Mouse (Mus musculus): ENCODE measurements around the gene Nrgn.

Nrgn gene

GRCm38 (mm10) chr9:37554838-37555748, 2.4 kb upstream of the Nrgn start, which contains the start of gene Siae:
Siae (plus strand) TSS chr9:37555698.
- no peak for DNase-seq (ENCODE audit: low read depth in 2 of 2, low spot score in 2 of 2)

DNA sequence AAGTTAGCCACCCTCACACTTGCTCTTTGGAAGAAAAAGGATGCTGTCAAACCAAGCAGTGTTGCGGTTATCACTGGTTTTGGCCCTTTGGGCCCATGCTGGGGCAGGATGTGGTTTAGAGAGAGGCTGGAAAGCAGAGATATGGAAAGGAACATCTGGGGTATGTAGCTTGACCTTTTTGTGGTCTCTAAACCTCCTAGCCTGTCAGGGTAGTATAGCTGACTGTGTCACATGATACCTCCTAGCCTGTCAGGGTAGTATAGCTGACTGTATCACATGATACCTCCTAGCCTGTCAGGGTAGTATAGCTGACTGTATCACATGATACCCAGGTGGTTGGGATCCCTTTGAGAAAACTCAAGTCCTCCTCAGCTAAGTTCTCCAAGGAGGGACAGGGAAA, 1.6 kb upstream of the Nrgn start:
- DNase-seq (ENCODE audit: low read depth in 2 of 2, low spot score in 2 of 2): no peak

DNA sequence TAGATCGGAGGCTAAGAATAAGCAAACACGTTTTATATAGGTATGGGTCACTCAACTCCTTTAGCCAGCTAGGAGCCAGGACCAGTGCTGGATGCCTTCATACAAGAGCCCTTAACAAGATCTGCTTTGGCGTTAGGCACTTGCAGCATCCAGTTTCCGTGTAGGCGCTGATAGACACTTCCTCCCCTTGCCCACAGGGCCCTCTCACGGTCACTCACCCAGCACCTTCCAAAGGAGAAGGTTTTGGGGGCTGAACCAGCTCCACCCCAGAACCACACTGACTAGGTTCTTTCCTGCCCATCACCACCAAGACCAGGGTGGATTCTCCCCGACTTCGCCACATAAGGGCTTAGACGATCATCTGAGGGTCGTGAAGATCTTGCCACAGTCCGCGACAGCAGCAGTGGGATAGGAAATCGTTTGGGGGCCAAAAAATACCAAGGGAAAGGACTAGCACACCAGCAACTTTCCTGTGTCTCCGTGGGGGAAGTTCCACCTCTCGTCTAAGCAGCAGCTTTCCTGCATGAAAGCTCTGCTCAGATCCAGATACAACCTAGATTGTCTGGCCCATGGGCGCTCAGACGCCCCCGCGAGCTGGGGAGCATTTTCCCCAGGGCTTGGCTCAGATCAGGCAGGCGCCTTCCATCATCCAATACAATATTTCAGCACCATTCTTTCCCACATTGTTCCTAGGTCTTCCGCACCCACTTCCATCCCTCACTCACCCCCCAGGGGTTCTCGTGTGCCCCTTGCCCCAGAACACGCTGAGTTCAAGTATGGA, 763 bp downstream of the Nrgn start:
- no peak for DNase-seq (ENCODE audit: low read depth in 2 of 2, low spot score in 2 of 2)

DNA sequence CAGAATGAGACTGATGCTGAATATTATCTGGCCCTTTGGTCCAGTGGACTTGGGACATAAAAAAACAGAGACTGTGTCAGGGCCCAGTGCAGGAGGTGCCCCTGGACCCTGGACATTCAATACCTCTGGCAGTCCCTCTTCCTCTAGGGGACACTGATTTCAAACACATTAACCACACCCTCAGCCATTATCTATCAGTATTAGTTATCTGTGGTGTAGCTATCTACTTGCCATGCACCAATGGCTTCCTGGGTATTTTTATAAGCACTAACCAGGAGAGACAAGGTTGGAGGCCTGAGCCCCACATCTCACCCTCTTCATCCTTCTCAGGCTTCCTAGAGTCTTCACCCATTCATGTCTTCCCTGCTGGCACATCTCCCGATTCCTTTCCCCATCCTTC, 2.3 kb downstream of the Nrgn start:
- no peak for DNase-seq (ENCODE audit: low read depth in 2 of 2, low spot score in 2 of 2)

- no peak for DNase-seq (ENCODE audit: low read depth in 2 of 2, low spot score in 2 of 2)
These were observed 5.8 kb downstream of the Nrgn start for GRCm38 (mm10) chr9:37546889-37547288.

- no peak for DNase-seq (ENCODE audit: low read depth in 2 of 2, low spot score in 2 of 2)
These were observed 6.8 kb downstream of the Nrgn start for GRCm38 (mm10) chr9:37545847-37546452.

GRCm38 (mm10) chr9:37545166-37545610, 7.5 kb downstream of the Nrgn start:
- DNase-seq (ENCODE audit: low read depth in 2 of 2, low spot score in 2 of 2): no peak

DNA sequence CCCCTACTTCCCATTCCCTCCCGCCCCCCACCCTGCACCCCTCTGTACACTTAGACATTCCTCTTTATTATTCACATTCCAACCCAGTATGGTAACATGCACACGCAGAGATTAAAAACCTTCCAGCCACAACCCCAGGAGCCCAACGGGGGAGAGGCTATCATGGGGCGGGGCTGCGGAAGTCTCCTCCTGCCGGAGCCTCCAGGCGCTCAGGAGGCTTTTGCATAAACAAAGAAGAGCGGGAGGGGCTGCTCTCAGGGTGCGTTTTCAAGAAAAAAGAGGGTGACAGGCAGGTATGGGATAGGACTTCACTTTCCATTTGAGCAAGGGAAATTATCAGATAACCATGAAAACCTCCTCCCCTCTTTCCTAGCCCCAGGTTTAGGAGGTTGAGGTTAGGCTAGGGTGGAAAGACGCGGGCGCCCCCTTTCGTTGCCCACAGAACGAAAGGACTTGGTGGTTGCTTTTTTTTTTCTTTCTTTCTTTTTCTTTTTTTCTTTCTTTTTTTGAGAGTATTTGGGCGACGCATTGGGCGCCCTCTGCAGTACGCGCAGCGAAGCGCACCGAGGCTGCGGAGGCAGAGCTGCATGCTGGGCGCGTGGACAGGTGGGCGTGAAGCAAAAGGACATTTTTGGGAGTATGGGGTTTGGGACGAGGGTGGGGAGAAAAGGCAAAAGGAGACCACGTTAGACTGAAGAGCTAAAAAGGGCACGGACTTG, 8.1 kb downstream of the Nrgn start:
- DNase-seq (ENCODE audit: low read depth in 2 of 2, low spot score in 2 of 2): peak in 1 of 2 experiments; percentile 60

DNA sequence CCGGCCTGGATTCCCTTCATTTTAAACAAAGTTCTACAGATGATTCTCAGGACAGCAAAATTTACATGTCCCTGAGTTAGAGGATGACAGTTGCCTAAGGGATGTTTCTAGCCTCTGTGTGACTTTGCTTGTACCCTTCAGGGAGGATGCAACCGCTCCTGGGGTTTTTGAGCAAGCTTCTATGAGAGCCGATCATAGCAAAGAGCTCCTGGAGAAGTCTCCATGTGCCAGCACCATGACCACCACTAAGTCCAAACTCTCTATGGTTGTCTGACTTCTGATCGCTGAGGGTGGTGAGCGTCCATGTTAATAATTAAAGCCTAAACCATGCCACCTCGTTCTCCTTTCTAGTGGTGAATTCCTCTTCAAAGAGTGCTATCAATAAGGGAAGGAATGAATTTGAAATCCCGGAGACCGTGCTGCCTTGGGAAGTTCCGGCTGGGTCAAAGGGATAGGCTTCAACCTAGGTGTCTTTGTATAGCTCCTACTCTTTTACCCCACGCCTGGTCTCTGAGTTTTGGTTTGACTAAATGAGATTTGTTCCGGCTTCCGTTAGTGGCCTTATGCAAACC, 8.7 kb downstream of the Nrgn start:
- DNase-seq (ENCODE audit: low read depth in 2 of 2, low spot score in 2 of 2): no peak

GRCm38 (mm10) chr9:37541851-37542642, 10.7 kb downstream of the Nrgn start:
- DNase-seq (ENCODE audit: low read depth in 2 of 2, low spot score in 2 of 2): no peak

- no peak for DNase-seq (ENCODE audit: low read depth in 2 of 2, low spot score in 2 of 2)
These were observed 11.8 kb downstream of the Nrgn start for GRCm38 (mm10) chr9:37540701-37541575.

DNA sequence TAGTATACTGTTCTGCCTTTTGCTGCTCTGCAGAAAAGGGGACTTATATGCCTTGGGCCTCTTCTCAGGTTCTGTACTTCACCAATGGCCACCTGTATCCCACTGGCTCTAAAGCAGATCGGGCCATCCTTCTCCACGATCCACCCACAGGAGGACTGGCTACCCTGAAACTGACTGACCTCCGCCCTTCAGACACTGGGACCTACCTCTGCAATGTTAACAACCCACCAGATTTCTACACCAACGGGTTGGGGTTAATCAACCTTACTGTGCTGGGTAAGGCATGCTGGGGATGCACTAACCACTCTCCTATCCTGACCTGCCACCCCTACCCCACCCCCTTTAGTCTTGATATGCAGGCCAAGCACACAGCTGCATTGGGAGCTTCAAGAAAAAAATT, 12.5 kb downstream of the Nrgn start:
- DNase-seq (ENCODE audit: low read depth in 2 of 2, low spot score in 2 of 2): no peak

- DNase-seq (ENCODE audit: low read depth in 2 of 2, low spot score in 2 of 2): no peak
These were observed 13.3 kb downstream of the Nrgn start, which contains the start of gene Vsig2 for GRCm38 (mm10) chr9:37539170-37540025. Vsig2 (plus strand) TSS chr9:37539255.

DNA sequence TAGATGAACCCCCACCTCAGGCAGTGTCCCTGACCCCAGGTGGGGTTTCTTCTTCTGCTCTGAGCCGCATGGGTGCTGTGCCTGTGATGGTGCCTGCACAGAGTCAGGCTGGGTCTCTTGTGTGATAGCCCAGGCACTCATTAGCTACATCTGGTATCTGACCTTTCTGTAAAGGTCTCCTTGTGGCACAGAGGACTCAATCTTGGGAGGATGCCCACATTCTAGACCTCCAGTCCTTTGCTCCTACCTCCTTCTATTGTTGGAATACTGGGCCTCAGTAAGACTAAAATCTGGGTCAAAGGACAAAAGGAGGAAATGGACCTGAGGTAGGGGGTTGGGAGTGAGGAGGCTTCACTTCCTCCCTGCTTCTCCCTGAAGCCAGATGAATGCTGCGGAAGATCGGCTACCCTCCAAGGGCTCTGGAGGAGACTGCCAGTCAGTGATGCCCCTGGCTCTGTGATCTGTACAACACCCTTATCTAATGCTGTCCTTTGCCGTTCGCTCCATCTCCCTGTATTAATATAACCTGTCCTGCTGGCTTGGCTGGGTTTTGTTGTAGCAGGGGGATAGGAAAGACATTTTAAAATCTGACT, 14.9 kb downstream of the Nrgn start:
- DNase-seq (ENCODE audit: low read depth in 2 of 2, low spot score in 2 of 2): no peak

DNA sequence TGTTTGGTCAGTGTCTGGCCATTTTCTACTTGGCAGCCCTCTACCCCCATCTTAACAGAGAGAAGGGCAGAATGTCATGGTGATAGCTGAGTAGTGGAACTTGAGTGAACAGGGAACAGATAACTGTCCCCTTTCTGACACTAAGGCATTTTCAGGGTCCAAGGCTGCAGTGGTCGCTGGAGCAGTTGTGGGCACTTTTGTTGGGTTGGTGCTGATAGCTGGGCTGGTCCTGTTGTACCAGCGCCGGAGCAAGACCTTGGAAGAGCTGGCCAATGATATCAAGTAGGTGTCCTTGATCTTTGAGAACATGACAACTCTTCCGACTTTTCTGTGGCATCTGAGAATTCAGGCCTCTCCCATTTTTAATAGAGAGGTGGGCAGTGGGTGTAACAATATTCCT, 15.9 kb downstream of the Nrgn start:
- no peak for DNase-seq (ENCODE audit: low read depth in 2 of 2, low spot score in 2 of 2)

DNA sequence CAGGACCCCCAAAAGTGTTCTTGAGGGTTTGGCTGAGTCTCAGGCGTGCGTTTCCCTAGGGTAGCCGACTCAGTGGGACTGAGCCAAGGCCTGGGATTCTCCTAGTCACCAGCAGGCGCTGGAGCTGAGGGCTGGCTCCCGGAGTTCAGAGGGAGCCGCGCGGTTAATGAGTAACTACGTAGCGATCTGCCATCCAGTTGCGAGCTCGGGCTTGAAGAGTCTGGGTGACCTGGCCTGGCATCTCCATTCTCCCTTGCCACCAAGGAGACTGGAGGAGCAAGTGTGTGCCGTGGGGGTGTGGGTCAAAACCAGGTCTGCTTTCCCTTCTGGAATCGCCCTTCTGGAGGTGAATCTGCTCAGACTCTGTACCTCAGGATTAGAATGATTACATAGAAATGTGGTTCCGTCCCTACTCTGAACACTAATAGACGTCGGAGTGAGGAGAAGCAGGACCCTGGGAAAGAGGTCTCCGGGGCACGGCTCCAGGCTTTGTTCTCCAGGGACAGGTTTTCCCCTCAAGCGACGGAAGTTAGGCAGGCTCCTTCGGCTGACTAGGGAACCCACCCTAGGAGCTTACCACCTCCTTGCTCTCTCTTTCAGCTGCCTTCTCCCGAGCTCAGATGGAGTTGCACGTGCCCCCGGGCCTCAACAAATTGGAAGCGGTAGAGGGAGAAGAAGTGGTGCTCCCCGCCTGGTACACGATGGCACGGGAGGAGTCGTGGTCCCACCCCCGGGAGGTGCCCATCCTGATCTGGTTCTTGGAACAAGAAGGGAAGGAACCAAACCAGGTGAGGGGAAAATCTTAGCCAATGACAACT, 21.6 kb downstream of the Nrgn start:
- no peak for DNase-seq (ENCODE audit: low read depth in 2 of 2, low spot score in 2 of 2)

All from CD8-positive naive resting alpha-beta T cell, adult 2 months (primary cell).